Mouse (Mus musculus) bone marrow macrophage, adult 2 months (primary cell): Measurements from ENCODE around the gene Exoc3l2.

Experiments used
- CTCF ChIP-seq: IDR thresholded peaks from 2 replicates; pipeline ENCODE4 v1.5.1; 2012; ENCODE audit warnings: low read depth, mild to moderate bottlenecking, low read length, moderate library complexity
- POLR2A ChIP-seq: IDR thresholded peaks from 2 replicates; pipeline ENCODE4 v1.6.1; 2012; ENCODE audit warnings: mild to moderate bottlenecking, low read depth, low read length, borderline replicate concordance

DNA sequence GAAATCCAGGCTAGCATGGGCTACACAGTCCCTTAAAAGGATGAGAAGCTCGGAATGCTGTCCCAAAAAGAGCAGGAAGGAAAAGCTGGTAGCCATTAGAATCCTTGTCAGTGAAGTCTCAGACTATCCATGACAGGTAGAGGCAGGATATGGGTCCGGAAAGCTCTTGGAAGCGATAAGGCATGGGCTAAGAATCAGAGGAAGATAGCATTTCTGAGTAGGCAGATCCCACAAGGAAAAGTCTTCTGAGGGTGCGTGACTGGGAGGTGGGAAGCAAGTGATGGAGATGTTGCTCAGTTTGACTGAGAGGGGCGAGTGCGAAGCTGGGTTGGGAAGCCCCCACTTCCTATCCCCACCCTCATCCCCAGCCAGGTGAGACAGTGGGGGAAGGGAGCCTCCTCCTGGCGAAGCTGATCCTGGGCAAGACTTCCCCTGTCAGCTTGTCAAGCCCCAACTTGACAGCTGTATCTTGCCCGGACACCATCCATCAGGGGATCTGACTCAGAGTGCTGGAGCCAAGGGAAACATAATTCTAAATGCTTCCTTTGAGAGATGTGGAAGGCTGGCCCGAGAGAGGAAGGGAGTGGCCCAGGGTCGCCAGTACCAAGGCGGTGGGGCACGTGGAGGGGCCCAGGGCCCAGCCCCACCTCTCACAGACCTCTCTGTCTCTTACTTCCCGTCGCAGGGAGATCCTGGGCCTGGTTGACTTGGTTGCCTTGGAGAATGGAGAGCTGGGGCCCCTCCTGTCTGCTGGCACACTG lies 14.7 kb downstream of the Exoc3l2 start:
- TF ChIP-seq CTCF (no peak), POLR2A (no peak)
